Mouse (Mus musculus) intestine, postnatal 0 days (tissue): Measurements from ENCODE around the gene Abracl. TPM values are rescaled to one million over a fixed set of nuclear protein-coding genes. Genes with fewer than 3 reads are reported as not detected.

Experiments used
- ATAC-seq: fragments of 200-750 bp; cut with Nextera tagmentation; 2 replicates; pipeline ENCODE4 v1.8.0; 2017; ENCODE audit warnings: mild to moderate bottlenecking, moderate TSS enrichment, moderate library complexity
- H3K27ac ChIP-seq: fragments of 300-500 bp; sonication (generic); 2 replicates; pipeline ENCODE4 v1.5.1; 2014; ENCODE audit warnings: mild to moderate bottlenecking, low read depth, low read length, moderate library complexity
- H3K27me3 ChIP-seq: fragments of 300-500 bp; sonication (generic); replicated peaks from 2 replicates; pipeline ENCODE4 v1.6.1; 2014; ENCODE audit warnings: low read length, mixed read lengths; ENCODE audit not compliant: control insufficient read depth, insufficient read depth
- H3K36me3 ChIP-seq: fragments of 300-500 bp; sonication (generic); 2 replicates; pipeline ENCODE4 v1.6.1; 2014; ENCODE audit warnings: mild to moderate bottlenecking, moderate library complexity; ENCODE audit not compliant: control insufficient read depth, insufficient read depth
- H3K4me1 ChIP-seq: fragments of 300-500 bp; sonication (generic); replicated peaks from 2 replicates; pipeline ENCODE4 v1.6.1; 2014; ENCODE audit warnings: antibody characterized with exemption, low read length, mixed read lengths; ENCODE audit not compliant: control insufficient read depth, insufficient read depth
- H3K4me2 ChIP-seq: fragments of 300-500 bp; sonication (generic); replicated peaks from 2 replicates; pipeline ENCODE4 v1.6.1; 2014; ENCODE audit warnings: low read depth, mild to moderate bottlenecking, moderate library complexity
- H3K4me3 ChIP-seq: fragments of 300-500 bp; sonication (generic); 2 replicates; pipeline ENCODE4 v1.5.1; 2014; ENCODE audit warnings: low read depth, low read length
- H3K9ac ChIP-seq: fragments of 300-500 bp; sonication (generic); 2 replicates; pipeline ENCODE4 v1.6.1; 2014; ENCODE audit warnings: mild to moderate bottlenecking, low read depth, low read length
- H3K9me3 ChIP-seq: fragments of 300-500 bp; sonication (generic); 2 replicates; pipeline ENCODE4 v1.6.1; 2016; ENCODE audit warnings: mixed run types; ENCODE audit not compliant: control insufficient read depth
- CTCF ChIP-seq: sonication (generic); IDR thresholded peaks from 2 replicates; pipeline ENCODE4 v1.5.1; 2016; ENCODE audit warnings: low read depth, mild to moderate bottlenecking, control low read depth, antibody characterized with exemption, moderate library complexity
- WGBS: fragments of 180-500 bp; shearing (Covaris S2); extraction: QIAGEN DNeasy Blood & Tissue Kit; methylation state at CpG from one replicate; pipeline ENCODE4 v1.1.7; 2014; 5-methylcytosine and 5-hydroxymethylcytosine counted together
- polyA plus RNA-seq: library from polyadenylated mRNA; unstranded; fragments of >200 nt; fragmentation: Nextera tagmentation; extraction: Ambion mirVana; gene quantifications from 2 replicates; pipeline ENCODE4 v1.2.1, GENCODE M21; 2015

The Abracl gene
- 243 and 268 TPM in 2 replicates for polyA plus RNA-seq

DNA sequence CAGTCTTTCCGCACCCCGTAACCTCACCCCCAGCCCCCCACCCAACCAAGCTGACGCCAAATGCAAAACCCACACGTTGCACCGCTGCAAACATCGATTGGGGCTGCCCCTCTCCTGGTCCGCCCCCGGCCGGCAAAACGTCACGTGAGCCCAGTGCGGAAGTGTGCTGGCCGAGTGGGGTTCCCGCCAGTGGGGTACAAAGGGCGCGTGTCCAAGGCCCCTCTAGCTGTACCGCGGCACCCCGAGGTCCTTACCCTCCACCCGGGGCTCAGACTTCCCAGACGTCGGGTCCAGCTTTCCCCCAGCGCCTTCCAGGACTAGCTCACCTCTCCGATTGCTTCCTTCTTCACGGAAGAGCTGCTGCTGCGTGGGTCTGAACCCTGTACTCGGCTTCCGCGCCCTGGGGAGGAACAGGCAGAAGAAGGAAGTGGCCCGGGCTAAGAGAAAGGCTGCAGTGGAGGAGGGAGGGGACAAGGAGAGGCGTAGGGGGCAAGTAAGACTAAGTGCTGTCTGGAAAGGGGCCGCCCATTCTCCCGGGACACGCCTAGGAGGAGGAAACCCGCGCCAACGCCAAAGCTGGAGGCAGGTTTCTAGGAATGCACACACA, at the start of gene Abracl:
Abracl (minus strand) TSS at position 548 of the 607 bp plus-strand sequence.
- H3K4me3 ChIP-seq = peak within 1 kb of the TSS; percentile 81
- H3K9ac ChIP-seq = peak within 1 kb of the TSS; percentile 75
- peak; percentile 50 for TF ChIP-seq CTCF
- H3K27me3 ChIP-seq = no peaks in the 10 kb centered on the region
- ATAC-seq = peak; percentile 99
- H3K36me3 ChIP-seq = peaks cover 7% of the 10 kb centered on the region
- no peaks in the 10 kb centered on the region for H3K4me1 ChIP-seq
- H3K9me3 ChIP-seq = no peaks in the 10 kb centered on the region
- under 1% methylated on average over 37 of the region's 37 CpGs for WGBS
- H3K4me2 ChIP-seq = peak within 1 kb of the TSS; percentile 76
- H3K27ac ChIP-seq = peak within 1 kb of the TSS; percentile 97

DNA sequence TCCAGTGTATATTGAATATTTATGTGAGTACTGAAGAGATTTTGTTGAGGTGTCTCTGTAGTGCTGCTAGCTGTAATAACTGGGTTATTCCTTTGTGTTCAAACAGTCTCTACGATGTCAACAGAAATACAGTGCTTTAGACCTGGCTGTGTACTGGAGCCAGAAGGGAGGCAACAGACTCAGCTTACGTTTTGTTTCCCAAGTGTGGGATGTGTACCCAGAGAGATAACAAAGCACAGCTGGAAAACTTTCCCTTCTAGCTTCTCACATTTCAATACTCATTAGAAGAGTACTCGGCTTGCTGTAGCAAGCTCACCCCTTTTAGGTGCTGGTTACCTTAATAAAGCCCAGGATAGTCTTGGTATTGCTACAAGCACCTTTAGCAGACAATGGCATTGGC, 49.8 kb upstream of the Abracl start:
- H3K36me3 ChIP-seq = 0 out of 2 replicates have a peak, but pooled peaks cover 4% of the 10 kb centered on the region
- WGBS = 64% methylated on average over 3 of the region's 3 CpGs
- no peaks in the 10 kb centered on the region for H3K27me3 ChIP-seq
- no peaks in the 10 kb centered on the region for H3K9me3 ChIP-seq
- no peak overlapping the region for H3K9ac ChIP-seq
- ATAC-seq = no peak
- H3K4me3 ChIP-seq = no peak overlapping the region
- H3K4me2 ChIP-seq = no peak overlapping the region
- no peak overlapping the region for H3K27ac ChIP-seq
- no peak for TF ChIP-seq CTCF
- H3K4me1 ChIP-seq = no peaks in the 10 kb centered on the region

DNA sequence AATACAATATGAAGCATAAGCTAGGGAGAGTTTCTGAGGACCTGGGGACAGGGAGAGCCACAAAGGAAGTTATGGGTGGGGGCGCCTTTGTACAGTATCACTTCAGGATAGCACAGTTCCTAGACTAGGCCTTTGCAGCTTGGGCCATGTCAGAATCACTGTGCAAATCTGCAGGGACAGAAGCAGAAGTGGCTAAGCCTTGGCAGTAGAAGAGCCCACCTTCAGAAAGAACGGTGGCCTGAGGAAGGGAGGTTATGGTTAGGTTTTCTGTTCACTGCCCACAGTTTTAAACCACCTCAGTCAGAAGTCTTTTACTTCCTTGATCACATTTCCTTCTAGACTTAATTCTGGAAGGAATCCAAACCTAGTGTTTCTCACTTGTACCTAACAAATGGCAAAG, 47.5 kb upstream of the Abracl start:
- no peak overlapping the region for H3K4me3 ChIP-seq
- H3K27me3 ChIP-seq = no peaks in the 10 kb centered on the region
- H3K4me1 ChIP-seq = no peaks in the 10 kb centered on the region
- no peak overlapping the region for H3K4me2 ChIP-seq
- no peaks in the 10 kb centered on the region for H3K9me3 ChIP-seq
- TF ChIP-seq CTCF = no peak
- no peak for ATAC-seq
- no peaks in the 10 kb centered on the region for H3K36me3 ChIP-seq
- WGBS = 72% methylated on average over 2 of the region's 2 CpGs
- H3K27ac ChIP-seq = no peak overlapping the region
- no peak overlapping the region for H3K9ac ChIP-seq

DNA sequence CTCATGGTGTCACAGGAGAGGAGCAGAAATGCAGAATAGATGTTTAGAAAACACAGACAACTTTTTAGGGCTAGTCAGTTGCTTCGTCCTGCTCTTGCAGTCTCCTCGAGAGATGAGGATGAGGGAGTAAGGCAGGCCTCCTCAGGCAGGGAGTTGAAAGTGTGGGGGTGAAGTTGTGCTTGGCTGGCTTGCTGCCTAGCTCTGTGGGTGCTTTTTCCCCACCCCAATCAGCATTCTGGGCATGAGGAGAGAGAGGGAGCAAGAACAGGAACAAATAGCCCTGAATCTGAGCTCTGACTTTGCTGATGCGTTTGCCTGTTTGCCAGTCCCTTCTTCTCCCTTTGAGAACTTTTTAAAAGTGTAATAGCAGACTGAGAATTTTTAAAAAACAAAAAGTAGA, 47.1 kb upstream of the Abracl start:
- Histone ChIP-seq H3K36me3 (no peaks in the 10 kb centered on the region), H3K4me1 (no peaks in the 10 kb centered on the region), H3K27me3 (no peaks in the 10 kb centered on the region), H3K27ac (no peak overlapping the region), H3K4me2 (no peak overlapping the region), H3K4me3 (no peak overlapping the region), H3K9ac (no peak overlapping the region), H3K9me3 (no peaks in the 10 kb centered on the region)
- 69% methylated on average over 3 of the region's 3 CpGs for WGBS
- no peak for ATAC-seq
- TF ChIP-seq CTCF = no peak

DNA sequence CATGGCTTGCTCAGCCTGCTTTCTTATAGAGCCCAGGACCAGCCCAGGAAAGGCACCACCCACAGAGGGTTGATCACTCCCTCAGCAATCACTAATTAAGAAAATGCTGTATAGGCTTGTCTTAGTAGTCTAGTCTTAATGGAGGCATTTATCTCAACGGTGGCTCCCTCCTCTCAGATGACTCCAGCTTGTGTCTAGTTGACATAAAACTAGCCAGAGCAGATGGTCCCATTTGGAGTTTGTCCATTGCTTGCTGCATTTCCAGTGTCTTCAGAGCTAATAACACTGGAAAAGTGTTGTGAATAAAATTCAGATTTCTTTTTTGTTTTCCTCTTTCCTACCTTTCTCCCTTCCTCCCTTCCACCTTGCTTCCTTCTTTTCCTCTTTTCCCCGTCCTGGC, 46.5 kb upstream of the Abracl start:
- Histone ChIP-seq H3K9ac (no peak overlapping the region), H3K4me1 (no peaks in the 10 kb centered on the region), H3K4me2 (no peak overlapping the region), H3K27ac (no peak overlapping the region), H3K27me3 (no peaks in the 10 kb centered on the region), H3K36me3 (no peaks in the 10 kb centered on the region), H3K4me3 (no peak overlapping the region), H3K9me3 (no peaks in the 10 kb centered on the region)
- no peak for ATAC-seq
- TF ChIP-seq CTCF = no peak
- WGBS = 70% methylated on average over 2 of the region's 2 CpGs

DNA sequence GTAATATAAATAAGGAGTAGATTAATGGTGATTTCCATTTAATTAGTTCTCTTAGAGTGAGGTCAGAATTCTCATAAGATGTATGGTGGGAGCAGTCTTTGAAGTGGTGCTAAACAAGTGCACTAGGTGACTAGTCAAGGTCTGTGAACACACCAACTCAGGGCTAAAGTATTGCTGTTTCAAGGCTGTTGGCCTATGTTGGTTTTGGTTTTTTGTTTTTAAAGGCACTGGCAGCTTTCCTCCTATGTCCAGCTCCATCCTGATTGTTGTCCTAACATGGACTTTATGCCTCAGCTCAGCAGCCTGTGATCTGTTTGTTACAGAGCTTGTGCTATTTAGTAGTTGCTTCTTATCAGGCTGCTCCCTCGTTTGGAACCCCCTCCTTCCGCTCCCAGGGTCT, 45.8 kb upstream of the Abracl start:
- WGBS = 88% methylated on average over 2 of the region's 2 CpGs
- no peak for ATAC-seq
- H3K27me3 ChIP-seq = no peaks in the 10 kb centered on the region
- no peaks in the 10 kb centered on the region for H3K4me1 ChIP-seq
- H3K27ac ChIP-seq = no peak overlapping the region
- H3K9ac ChIP-seq = no peak overlapping the region
- H3K9me3 ChIP-seq = no peaks in the 10 kb centered on the region
- TF ChIP-seq CTCF = no peak
- H3K4me2 ChIP-seq = no peak overlapping the region
- H3K36me3 ChIP-seq = no peaks in the 10 kb centered on the region
- no peak overlapping the region for H3K4me3 ChIP-seq
